Mouse (Mus musculus): ENCODE measurements around the gene Gsg1l.

Gsg1l gene

DNA sequence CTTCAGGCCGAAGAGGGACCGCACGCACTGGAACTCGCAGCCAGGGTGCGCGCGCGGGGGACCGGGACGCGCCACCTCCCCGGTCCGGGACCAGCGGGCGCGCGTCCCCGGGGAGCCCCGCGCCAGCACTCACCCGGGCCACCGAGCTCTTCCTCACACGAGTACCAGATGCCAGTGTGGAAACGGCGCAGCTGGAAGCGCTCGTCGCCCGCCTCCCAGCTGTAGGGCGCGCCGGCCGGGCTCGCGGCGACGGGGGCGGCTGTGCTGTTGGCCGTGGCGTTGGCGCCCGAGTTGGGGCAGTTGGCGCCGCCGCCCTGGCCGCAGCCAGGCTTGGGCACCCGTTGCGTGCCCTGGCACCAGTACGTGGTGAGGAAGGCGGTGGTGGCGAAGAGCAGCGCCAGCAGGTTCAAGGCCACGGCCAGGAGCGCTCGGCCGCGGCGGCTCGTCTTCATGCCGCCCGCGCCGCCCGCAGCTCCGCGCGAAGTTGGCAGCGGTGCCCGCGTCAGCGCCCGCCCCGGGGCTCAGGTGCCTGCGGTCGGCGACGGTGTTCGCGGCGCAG, 405 bp downstream of the Gsg1l start:
- no peak for DNase-seq (ENCODE audit: low read depth, low spot score)

DNA sequence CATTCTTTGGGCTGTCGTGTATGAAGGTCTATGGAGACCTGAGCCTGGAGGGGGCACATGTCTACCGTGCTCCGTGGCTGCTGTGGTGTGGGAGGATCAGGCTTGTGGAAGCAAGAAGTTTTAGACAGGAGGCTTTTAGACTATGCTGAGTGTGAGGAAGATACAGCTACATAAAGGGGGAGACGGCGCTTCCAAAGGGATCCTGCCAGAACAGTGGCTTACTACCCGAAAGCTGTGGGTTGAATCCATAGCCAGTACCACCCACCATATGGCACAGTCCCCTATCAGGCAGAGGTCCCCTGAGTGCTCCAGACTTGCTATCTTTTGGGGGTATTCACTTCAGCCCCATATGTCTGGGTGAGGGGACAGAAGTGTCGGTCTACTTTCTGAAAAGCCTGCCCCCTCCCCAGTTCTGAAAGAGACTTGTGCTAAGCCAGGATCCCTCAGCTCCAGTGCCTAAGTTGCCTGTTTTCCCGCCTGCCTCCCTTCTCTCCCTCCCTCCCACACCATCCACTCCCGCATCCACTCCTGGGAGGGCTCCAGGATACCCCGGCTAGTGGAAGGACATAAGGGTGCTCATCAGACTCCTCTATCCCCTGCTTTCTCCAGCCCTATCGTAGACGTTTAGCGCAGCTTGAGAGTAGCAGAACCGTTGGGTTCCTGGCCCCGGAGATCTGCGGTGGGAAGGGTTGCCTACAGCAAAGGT, 1.1 kb downstream of the Gsg1l start:
- DNase-seq (ENCODE audit: low read depth, low spot score): no peak

DNA sequence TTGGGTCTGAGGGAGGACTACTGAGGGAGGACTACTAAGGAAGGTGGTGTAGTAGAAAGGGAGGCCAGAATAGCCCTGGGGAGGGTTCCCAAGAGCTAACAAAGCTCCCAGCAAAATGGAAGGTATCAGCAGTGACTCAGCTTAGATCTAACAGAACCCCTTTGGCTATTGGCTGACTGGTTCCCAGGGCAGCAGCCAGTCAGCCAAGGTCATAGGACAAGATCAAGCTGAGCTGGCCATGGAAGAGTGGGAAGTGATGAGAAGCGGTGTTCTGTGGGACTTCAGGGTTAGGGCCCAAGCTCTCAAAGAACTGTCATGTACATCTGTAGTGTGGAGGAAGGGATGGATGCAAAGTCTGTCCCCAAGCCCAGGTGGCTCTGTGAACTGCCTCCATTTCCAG, 5.3 kb downstream of the Gsg1l start:
- no peak for DNase-seq (ENCODE audit: low read depth, low spot score)

DNA sequence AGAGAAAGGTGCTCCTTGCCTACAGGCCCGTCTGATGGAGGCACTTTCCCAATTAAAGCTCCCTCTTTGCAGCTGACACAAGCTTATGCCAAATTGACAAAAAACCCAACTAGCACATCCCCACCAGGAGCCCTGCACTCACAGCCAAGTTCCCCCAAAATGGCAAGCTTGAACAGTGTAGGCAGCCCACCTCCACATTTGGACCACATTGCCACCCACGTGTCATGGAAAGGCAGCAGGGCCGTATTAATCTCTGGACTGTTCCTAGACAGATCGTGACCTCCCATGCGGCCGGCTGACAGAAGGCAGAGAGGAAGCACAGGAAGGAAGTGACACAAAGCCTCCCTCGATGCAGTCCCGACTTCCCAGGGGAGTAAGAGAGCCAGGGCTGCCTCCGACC, 7.2 kb downstream of the Gsg1l start:
- no peak for DNase-seq (ENCODE audit: low read depth, low spot score)

DNA sequence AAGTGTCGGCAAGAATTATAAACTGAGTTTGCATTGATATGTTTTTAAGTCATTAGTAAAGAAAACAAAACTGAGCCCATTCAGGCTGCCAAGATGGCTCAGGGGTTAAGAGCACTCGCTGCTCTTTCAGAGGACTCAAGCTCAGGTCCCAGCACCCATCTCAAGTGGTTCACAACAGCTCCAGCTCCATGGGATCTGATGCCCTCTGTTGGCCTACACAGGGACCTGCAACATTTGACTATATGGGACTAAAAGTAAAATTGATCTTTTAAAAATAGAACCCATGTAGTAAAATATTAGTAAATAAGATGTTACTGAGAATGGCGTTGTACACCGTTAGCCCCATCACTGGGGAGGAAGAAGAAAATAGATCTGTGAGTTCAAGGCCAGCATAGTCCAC, 11.9 kb downstream of the Gsg1l start:
- no peak for DNase-seq (ENCODE audit: low read depth, low spot score)

DNA sequence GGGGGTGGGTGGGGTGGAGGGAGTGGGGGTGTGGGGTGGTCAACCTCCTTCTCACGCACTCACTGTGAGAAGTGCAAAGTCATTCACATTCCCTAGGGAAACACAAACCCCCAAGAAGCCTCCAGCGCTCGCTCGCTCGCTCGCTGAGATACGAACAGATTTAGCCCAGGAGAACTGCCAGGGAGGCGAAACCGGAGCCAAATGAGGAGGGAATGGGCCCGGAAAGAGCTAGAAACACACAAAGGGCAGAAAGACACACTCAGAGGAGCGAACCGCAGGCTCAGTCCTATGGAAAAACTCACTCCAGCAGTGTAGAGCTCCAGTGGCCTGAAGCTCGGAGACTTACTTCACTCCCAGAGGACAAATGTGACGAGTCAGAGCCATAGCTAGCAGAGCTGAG, 15.4 kb downstream of the Gsg1l start:
- DNase-seq (ENCODE audit: low read depth, low spot score): no peak

DNA sequence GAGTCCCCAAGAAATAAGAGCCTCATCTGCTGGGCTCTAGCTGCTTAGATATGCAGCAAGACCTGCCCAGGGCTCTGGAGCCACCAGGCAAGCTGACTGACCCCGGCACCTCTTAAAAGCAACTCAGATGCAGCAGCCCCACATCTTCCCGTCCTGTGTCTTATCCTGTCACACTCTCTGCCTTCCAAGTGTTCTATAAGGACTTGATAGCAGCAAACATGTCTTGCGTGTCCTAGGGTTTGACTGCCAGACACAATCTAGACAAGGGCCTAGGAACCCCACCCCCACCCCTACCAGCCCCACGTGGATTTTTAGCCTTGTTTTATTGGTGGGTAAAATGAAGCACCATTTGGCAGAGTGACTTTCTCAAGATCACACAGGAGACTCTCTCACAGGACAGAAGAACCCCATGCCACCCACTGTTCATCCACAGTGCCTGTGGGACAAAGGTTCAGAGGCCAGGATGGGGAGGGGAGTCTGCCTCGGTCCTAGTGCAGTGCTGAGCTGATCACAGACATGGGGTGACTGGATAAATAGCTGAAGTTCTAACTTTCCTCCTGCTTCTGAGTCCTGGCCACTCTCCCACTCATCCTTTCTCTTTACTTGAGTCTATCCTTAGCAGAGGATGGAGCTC, 16.9 kb downstream of the Gsg1l start:
- DNase-seq (ENCODE audit: low read depth, low spot score): no peak

DNA sequence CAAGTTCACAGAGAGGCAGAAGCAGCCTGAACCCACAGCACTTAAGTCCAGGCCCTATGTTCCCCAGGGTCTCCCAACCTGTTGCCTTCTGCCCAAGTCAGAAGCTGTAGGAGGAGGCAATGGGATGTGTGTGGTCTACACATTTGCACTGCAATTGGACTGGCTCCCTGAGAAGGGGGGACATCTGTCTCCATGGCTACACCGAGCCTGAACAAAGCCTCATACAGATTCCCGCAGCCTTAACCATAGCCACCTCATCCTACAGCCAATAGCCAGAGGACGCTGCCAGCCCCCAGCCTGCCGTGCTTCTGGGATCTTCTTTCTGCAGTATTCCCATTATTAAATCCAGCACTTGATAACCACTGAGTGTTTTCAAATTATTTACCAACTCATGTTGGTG, 20.0 kb downstream of the Gsg1l start:
- no peak for DNase-seq (ENCODE audit: low read depth, low spot score)

DNA sequence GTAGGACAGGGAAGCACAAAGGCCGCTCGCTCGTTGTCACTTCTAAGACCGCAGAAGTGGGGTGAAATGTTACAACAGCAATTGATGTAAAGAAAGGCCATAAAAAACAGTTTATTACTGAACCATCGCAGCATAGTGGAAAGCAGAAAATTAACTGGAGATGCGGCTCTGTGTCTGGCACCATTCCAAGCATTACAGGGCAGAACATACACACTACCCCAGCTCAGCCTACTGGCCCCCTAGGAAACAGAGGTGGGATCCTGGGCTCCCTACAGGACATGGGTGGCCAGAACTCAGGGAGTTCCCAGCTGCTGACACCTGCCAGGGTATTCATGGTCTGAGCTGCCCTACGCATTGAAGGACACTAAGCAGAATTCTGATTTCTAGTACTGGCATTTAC, 23.3 kb downstream of the Gsg1l start:
- no peak for DNase-seq (ENCODE audit: low read depth, low spot score)

DNA sequence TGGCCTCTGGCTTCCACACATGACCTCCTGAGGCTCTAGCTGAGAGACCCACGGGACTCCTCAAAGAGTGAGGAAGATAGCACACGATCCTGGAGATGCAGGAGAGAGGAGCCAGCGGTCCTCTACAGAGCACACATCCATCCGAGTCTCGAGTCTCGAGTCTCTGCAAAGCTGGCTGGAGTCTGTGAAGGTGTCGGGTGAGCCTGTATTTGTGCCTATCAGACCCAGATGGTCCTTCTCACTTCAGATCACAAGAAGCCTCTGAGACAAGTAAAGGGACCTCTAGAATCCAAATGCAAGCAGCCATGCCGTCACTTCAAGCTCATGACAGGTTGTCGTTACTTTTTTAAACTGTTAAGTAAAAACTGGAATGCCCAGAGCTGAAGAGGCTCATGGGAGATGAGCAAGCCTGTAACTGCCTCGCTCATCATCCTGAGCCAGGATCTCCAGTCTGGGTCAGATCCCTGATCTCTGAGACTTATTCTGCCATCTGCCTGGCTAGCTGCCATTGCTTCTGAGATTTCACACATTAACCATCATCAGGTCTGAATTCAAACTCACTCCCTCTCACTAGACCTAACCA, 24.8 kb downstream of the Gsg1l start:
- no peak for DNase-seq (ENCODE audit: low read depth, low spot score)

DNA sequence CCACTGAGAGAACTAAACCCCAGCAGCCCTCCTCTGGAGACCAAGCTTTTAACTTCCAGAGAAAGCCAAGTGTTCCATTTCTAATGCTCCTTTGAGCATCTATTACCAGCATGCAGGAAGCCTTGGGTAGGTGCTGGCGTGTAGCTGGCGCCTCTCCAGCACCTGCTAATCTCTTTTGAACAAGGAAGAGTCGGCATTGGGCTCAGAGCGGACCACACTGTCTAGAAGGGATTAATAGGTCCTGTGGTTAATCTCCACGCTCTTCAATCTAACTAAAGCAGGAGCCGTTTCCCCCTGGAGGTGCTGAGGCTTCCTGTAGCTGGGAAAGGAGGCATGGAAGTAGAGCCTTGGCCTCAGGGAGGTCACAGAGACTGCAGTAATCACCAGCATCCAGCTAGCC, 27.6 kb downstream of the Gsg1l start:
- no peak for DNase-seq (ENCODE audit: low read depth, low spot score)

DNA sequence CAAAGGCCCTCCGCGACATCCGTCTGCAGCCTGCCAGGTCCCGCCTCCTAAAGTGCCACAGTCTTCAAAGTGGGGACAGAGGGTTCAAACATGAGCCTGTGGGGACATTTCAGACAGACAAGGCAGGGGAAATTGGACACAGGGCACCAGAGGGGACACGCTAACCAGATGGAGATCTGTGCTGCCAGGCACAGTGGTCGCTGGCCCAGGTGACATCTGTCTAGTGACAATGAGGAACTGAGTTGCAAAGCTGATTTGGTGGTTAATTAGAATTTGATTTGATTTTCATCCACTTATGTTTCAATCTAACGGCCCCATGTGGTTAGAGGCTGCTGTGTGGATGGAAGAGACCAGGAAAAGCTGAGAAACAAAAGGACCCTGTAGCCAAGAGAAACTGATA, 28.6 kb downstream of the Gsg1l start:
- no peak for DNase-seq (ENCODE audit: low read depth, low spot score)

DNA sequence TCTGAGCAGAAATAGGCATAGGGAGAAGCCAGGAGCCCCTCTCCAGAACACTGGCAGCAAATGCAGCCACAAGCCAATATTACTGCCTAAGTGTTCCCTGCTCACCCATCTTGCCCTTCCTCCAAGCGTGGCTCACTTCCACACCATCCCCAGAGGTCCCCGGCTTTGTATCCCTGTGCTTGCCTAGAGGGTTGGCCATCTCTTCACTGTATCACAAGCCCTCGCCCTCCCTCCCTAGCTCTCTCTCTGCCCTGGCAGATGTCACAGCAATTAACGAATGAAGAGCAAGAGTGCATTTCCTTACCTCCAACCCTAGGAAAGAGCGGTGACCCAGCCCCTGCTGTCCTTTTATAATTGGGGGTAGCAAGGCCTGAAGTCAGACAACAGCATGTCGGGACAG, 30.3 kb downstream of the Gsg1l start:
- DNase-seq (ENCODE audit: low read depth, low spot score): no peak

DNA sequence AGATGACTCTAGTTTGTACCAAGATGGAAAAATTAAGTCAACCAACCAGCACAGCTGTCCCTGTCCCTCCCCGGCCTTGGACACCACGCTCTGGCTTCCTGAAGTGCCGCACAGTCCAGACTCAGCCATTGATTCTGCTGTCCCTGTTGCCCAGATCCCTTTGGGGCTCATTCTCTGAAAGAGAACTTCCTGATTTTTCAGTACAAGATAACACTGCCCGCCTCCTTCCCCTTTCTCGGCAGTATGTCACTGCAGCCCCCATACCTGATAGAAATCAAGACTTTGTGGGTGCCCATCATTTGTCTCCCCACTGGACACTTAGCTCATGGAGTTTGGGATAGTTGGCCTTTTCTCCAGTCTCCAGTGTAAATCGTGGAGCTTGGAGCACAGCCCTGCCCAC, 37.1 kb downstream of the Gsg1l start:
- DNase-seq (ENCODE audit: low read depth, low spot score): no peak

DNA sequence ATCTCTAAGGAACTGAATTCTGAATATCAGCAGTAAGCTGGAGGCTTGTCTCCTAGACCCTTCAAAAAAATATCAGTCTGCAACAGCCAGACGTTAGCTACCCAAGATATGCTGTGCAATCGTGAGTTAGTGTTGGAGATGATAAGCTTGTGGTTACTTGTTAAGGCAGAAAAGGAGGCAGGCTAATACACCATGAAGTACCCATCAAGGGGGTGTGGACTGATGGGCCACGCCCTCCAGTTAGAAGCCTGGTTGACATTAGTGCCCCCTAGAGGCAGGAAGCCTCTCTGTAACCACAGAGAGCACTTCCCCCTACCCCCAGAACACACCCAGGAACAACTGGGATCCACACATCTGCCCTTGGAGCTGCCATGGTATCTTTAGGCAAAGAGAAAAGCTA, 39.9 kb downstream of the Gsg1l start:
- DNase-seq (ENCODE audit: low read depth, low spot score): no peak

DNA sequence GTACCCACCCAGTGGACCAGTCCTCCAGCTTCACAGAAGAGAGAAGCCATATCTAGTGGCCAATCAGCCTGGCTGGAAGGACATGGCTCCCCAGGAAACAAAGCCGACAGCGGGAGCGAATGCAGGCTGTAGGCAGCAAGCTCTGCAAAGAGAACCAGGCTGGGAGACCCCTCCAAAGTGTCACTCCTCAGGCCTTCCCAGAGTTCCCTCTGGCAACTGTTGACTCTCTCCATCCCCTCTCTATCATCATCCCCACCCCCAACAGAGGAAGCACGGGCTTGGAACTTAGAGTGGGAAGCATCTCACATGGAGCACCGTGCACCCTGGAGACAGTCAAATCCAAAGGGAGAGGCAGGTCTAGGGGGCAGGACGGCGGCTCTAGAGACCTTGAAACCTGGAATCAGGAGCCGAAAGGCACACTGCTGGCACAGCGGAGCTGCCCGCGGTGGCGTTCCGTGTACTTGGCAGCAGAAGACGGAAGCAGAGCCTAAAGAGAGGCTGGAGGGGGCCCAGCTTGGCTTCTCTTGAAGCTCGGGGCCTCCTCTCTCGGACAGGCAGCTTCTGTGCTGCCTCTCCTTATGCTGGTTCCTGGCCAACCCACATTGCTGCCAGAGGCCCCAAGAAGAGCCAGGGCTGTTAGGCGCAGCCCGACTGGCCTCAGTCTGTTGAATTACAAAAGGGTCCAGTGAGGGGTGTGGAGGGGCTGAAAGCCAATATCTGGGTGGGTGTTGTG, 41.3 kb downstream of the Gsg1l start:
- no peak for DNase-seq (ENCODE audit: low read depth, low spot score)

DNA sequence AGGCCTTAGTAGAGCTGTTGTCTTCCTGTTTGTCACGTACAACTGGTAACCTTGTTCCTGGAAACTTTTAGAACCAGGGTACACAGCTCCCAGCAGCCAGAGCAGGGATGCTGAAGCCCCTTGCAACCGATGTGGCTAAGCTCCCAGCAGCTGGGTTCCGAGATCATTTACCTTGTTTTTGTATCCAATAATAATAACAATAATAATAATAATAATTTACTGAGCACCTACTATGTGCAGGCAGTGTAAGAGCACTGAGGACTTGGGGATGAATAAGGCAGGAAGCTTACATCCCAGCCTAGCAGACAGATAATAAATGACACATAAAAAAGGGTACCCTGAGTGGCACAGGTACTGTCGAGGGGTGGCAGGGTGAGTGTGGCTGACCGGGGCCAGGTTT, 42.4 kb downstream of the Gsg1l start:
- DNase-seq (ENCODE audit: low read depth, low spot score): no peak

DNA sequence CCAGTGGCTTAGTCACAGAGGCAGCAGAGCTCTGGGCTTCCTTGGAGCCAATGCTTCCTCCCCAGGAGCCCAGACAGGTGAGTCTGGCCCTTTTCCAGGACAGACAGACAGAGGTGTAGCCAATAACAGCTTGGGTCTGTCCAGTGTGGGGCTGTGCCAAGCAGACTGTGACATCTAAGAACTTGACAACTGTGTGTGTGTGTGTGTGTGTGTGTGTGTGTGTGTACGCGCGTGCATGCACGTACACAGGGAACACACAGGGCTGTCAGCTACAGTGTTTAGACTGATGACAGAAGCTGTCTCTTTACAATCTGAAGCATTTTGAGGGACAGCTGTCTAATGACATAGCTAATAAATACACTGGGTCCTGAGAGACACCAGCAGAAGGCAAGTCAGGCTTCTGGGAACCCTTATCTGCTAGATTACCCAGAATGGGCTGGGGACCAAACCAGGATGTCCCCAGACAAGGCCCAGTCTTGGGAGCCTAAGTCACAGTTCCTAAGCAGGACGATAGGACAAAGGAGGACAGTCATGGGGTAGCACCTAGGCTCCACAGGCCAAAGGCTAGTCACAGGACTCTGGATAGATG, 42.9 kb downstream of the Gsg1l start:
- DNase-seq (ENCODE audit: low read depth, low spot score): no peak

DNA sequence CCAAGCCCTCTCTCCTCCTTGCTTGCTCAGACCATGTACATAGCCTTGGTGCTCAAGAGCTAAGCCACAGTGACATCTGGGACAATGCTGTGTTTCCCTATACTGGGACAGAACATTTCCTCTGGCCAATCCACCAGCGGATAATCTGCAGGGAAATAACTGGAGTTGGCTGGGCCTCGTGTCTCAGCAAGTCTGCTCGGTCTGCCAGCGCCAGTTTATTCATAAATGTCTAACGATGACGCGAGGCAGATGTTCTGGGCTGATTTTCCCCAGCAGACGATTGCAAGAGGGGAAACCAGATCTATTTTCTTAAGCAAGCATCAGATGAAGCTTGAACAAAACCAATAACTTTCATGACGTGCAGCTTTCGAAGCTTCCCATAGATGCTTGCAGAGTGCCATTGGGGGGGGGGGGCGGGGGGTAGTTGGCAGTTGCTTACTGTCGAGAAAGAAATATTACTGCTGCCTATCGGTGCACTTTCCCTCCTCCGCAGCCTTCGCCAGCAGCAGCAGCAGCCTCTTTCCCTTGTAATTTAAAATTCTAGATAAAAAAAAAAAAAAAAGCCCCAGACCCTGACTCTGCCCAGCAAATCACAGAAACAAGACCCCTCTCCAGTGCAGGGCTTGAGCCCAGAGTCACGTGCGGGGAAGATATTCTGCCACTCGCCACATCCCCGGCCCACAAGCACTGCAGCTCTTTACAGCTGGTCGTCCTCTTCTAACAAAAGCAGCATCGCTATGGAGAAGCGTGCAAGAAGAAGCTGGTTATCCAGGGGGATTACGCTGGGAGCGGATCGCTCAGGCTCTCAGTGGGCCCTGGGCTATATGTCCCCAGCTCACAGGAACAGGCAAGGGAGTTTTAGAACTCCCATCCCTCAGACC, 43.6 kb downstream of the Gsg1l start:
- DNase-seq (ENCODE audit: low read depth, low spot score): no peak

DNA sequence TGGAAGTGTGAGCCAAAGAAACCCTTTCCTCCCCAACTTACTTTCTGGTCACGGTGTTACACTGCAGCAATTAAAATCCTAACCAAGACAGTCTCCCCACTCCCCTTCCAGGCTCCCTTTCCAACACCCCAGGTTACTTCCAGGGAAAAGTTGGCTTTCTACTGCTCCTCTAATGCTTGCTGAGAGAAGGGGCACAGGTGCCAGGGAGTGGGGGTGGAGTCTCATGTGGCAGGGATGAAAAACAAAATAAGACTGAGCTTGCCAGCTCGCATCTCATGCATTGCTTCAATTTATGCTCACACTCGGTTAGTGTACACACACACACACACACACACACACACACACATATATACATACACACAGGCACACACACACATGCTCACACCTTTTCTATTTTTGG, 46.9 kb downstream of the Gsg1l start:
- no peak for DNase-seq (ENCODE audit: low read depth, low spot score)

DNA sequence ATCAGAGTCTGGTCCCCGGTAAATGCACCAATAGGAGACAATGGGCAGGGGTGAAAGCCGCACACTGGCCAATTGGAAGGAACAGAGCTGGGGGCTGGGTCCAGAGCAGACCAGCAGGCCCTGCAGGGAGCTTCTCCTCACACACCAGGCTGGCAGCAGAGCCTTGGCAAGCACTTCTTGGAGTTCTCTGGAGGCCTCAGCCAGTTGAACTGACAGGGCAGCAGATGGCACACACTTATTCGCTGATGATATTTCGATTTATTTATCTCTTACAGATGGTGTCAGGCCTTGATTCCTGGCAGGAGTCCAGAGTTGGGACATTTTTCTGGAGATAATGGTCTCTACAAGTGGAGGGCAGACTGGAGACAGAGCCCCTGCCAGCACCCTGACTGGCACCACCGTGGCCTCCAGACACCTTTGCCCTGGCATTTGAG, 49.4 kb downstream of the Gsg1l start:
- no peak for DNase-seq (ENCODE audit: low read depth, low spot score)

Measured in CD4-positive, CD25-positive, alpha-beta regulatory T cell, adult 2 months (primary cell).